Mouse (Mus musculus) bone marrow, adult 2 months (tissue): ENCODE data around the gene Kctd19.

ENCODE experiments used
- CTCF ChIP-seq: fragments of 200-500 bp; IDR thresholded peaks from 2 replicates; pipeline ENCODE4 v1.5.1; 2011; ENCODE audit warnings: low read length, control low read depth; ENCODE audit not compliant: control insufficient read depth, insufficient read depth
- POLR2A ChIP-seq: fragments of 200-500 bp; IDR thresholded peaks from 2 replicates; pipeline ENCODE4 v1.6.1; 2011; ENCODE audit warnings: low read depth, mild to moderate bottlenecking, control low read depth, low read length, borderline replicate concordance; ENCODE audit not compliant: control insufficient read depth

DNA sequence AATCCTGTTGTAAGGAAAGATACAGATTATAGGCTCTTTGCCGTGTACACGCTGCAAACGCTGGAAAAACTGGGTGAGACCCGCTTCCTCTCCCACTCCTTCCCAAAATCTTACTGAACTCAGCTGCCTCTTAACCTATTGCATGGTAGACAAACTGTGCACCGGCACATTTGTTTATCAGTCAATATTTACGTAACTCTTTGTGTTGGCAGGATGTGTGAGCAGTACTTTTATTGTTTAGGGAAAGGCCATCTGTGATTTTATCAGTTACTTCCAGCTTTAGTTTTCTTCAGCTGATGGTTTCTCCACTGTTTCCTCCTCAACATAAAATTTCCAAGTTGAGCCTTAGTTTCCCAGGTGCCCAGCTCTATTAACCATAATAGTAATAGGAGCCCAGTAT lies 13.6 kb upstream of the Kctd19 start:
- TF ChIP-seq POLR2A: no peak
- no peak for TF ChIP-seq CTCF
